Mouse (Mus musculus): ENCODE data around the gene Zfp853.
A peak's percentile ranks its signal among the peaks of the same experiment; 100 is the strongest.

Zfp853 gene

GRCm38 (mm10) chr5:143293404-143293803 is at the start of gene Zfp853:
Gene Zfp853, minus strand, starts transcription at chr5:143293623.
- DNase-seq (ENCODE audit: low read depth, low spot score): no peak

- DNase-seq (ENCODE audit: low read depth, low spot score): no peak
Observed at GRCm38 (mm10) chr5:143339603-143340002, 46.2 kb upstream of the Zfp853 start.

- DNase-seq (ENCODE audit: low read depth, low spot score): no peak
Observed at GRCm38 (mm10) chr5:143336559-143336958, 43.1 kb upstream of the Zfp853 start.

GRCm38 (mm10) chr5:143335089-143335460 is 41.7 kb upstream of the Zfp853 start:
- DNase-seq (ENCODE audit: low read depth, low spot score): no peak

- DNase-seq (ENCODE audit: low read depth, low spot score): no peak
Observed at GRCm38 (mm10) chr5:143334418-143335088, 41.1 kb upstream of the Zfp853 start.

GRCm38 (mm10) chr5:143333872-143334271 is 40.4 kb upstream of the Zfp853 start:
- peak; percentile 46 for DNase-seq (ENCODE audit: low read depth, low spot score)

- DNase-seq (ENCODE audit: low read depth, low spot score): peak; percentile 80
Observed at GRCm38 (mm10) chr5:143328690-143329495, 35.5 kb upstream of the Zfp853 start, which contains the start of gene Zdhhc4. Gene Zdhhc4, minus strand, starts transcription at chr5:143329256.

- no peak for DNase-seq (ENCODE audit: low read depth, low spot score)
Observed at GRCm38 (mm10) chr5:143317288-143317610, 23.8 kb upstream of the Zfp853 start.

- DNase-seq (ENCODE audit: low read depth, low spot score): no peak
Observed at GRCm38 (mm10) chr5:143316605-143317287, 23.3 kb upstream of the Zfp853 start.

GRCm38 (mm10) chr5:143315514-143315888 is 22.1 kb upstream of the Zfp853 start:
- DNase-seq (ENCODE audit: low read depth, low spot score): no peak

GRCm38 (mm10) chr5:143314730-143315513 is 21.5 kb upstream of the Zfp853 start, which contains the start of gene E130309D02Rik:
Gene E130309D02Rik, minus strand, starts transcription at chr5:143315360.
- peak; percentile 71 for DNase-seq (ENCODE audit: low read depth, low spot score)

GRCm38 (mm10) chr5:143314183-143314729 is 20.8 kb upstream of the Zfp853 start:
- no peak for DNase-seq (ENCODE audit: low read depth, low spot score)

GRCm38 (mm10) chr5:143311886-143312285 is 18.5 kb upstream of the Zfp853 start:
- peak; percentile 53 for DNase-seq (ENCODE audit: low read depth, low spot score)

GRCm38 (mm10) chr5:143309916-143310315 is 16.5 kb upstream of the Zfp853 start:
- DNase-seq (ENCODE audit: low read depth, low spot score): no peak

- no peak for DNase-seq (ENCODE audit: low read depth, low spot score)
Observed at GRCm38 (mm10) chr5:143308825-143309224, 15.4 kb upstream of the Zfp853 start.

- DNase-seq (ENCODE audit: low read depth, low spot score): no peak
Observed at GRCm38 (mm10) chr5:143304251-143304650, 10.8 kb upstream of the Zfp853 start.

GRCm38 (mm10) chr5:143301296-143301695 is 7.9 kb upstream of the Zfp853 start:
- no peak for DNase-seq (ENCODE audit: low read depth, low spot score)

- no peak for DNase-seq (ENCODE audit: low read depth, low spot score)
Observed at GRCm38 (mm10) chr5:143299686-143300085, 6.3 kb upstream of the Zfp853 start.

- DNase-seq (ENCODE audit: low read depth, low spot score): no peak
Observed at GRCm38 (mm10) chr5:143298391-143298790, 5.0 kb upstream of the Zfp853 start.

GRCm38 (mm10) chr5:143297986-143298385 is 4.6 kb upstream of the Zfp853 start:
- DNase-seq (ENCODE audit: low read depth, low spot score): no peak

- no peak for DNase-seq (ENCODE audit: low read depth, low spot score)
Observed at GRCm38 (mm10) chr5:143295330-143295729, 1.9 kb upstream of the Zfp853 start.
